Mouse (Mus musculus): ENCODE measurements around the gene Efna2. TPM values are rescaled to one million over a fixed set of nuclear protein-coding genes. Genes with fewer than 3 reads are reported as not detected.
"Not testable (repeated sequence)": the region's sequence is repeated elsewhere in the genome, so short reads cannot be mapped to it uniquely, and the experiment has no call there.

The Efna2 gene
- polyA plus RNA-seq, 1 experiment = 11.2 TPM

GRCm38 (mm10) chr10:80215048-80215772 is 35.9 kb downstream of the Efna2 start:
- Histone ChIP-seq H3K4me3 (ENCODE audit: low read depth, low read length) (no peak overlapping the region), H3K27me3 (ENCODE audit: control insufficient read depth, insufficient read depth, low read length, poor library complexity, severe bottlenecking) (no peaks in the 10 kb centered on the region), H3K36me3 (ENCODE audit: control insufficient read depth, insufficient read depth, low read length, poor library complexity, severe bottlenecking) (no peaks in the 10 kb centered on the region), H3K9me3 (replicated peaks; ENCODE audit: control insufficient read depth, insufficient read depth, low read length, poor library complexity, severe bottlenecking) (no peaks in the 10 kb centered on the region), H3K4me1 (ENCODE audit: control insufficient read depth, insufficient read depth, low read length) (peaks cover 3% of the 10 kb centered on the region), H3K27ac (ENCODE audit: insufficient read depth, low read length) (no peak overlapping the region; the same call in 1 of the 2 replicates), H3K9ac (ENCODE audit: low read depth, poor library complexity, severe bottlenecking) (peak overlapping the region; percentile 6; the same call in 1 of the 2 replicates)
- no peak for TF ChIP-seq POLR2A (IDR thresholded peaks at IDR 0.05; ENCODE audit: insufficient read depth, low read length)
- no peak for TF ChIP-seq CTCF (IDR thresholded peaks at IDR 0.05; ENCODE audit: low read depth, low read length)
- no peak for TF ChIP-seq EP300 (IDR thresholded peaks at IDR 0.05; ENCODE audit: insufficient read depth, low read depth, low read length)

GRCm38 (mm10) chr10:80220676-80221075 is 41.4 kb downstream of the Efna2 start:
- no peaks in the 10 kb centered on the region for H3K27me3 ChIP-seq (ENCODE audit: control insufficient read depth, insufficient read depth, low read length, poor library complexity, severe bottlenecking)

DNA sequence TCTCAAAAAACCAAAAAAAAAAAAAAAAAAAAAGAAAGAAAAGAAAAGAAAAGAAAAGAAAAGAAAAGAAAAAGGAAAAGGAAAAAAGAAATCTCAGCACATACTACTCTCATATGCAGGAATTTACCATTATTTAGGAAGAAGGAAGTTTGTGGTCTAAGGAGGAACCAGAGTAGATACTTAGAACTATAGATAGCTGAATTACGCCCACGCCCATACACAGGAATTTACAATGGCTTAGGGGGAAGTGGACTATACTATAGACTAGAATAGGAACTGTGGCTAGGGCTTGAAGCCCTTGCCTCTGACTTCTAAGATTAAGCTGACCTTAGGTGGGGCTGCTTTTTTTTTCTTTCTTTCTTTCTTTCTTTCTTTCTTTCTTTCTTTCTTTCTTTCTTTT is 43.9 kb downstream of the Efna2 start:
- H3K4me1 ChIP-seq (ENCODE audit: control insufficient read depth, insufficient read depth, low read length); H3K9me3 ChIP-seq (replicated peaks; ENCODE audit: control insufficient read depth, insufficient read depth, low read length, poor library complexity, severe bottlenecking); H3K4me3 ChIP-seq (ENCODE audit: low read depth, low read length); H3K36me3 ChIP-seq (ENCODE audit: control insufficient read depth, insufficient read depth, low read length, poor library complexity, severe bottlenecking); H3K27ac ChIP-seq (ENCODE audit: insufficient read depth, low read length); H3K27me3 ChIP-seq (ENCODE audit: control insufficient read depth, insufficient read depth, low read length, poor library complexity, severe bottlenecking); H3K9ac ChIP-seq (ENCODE audit: low read depth, poor library complexity, severe bottlenecking): not testable (repeated sequence)

More at GRCm38 (mm10) chr10:80220676-80221075, 41.4 kb downstream of the Efna2 start:
- Histone ChIP-seq H3K4me1 (ENCODE audit: control insufficient read depth, insufficient read depth, low read length) (peaks cover 5% of the 10 kb centered on the region), H3K4me3 (ENCODE audit: low read depth, low read length) (no peak overlapping the region; the same call in 1 of the 2 replicates), H3K36me3 (ENCODE audit: control insufficient read depth, insufficient read depth, low read length, poor library complexity, severe bottlenecking) (no peaks in the 10 kb centered on the region), H3K9ac (ENCODE audit: low read depth, poor library complexity, severe bottlenecking) (no peak overlapping the region), H3K9me3 (replicated peaks; ENCODE audit: control insufficient read depth, insufficient read depth, low read length, poor library complexity, severe bottlenecking) (no peaks in the 10 kb centered on the region), H3K27ac (ENCODE audit: insufficient read depth, low read length) (no peak overlapping the region)
- TF ChIP-seq EP300 (IDR thresholded peaks at IDR 0.05; ENCODE audit: insufficient read depth, low read depth, low read length) = no peak

GRCm38 (mm10) chr10:80226071-80226415 is 46.8 kb downstream of the Efna2 start:
- peak overlapping the region; percentile 60 for H3K9ac ChIP-seq (ENCODE audit: low read depth, poor library complexity, severe bottlenecking)
- TF ChIP-seq CTCF (IDR thresholded peaks at IDR 0.05; ENCODE audit: low read depth, low read length) (no peak), POLR2A (IDR thresholded peaks at IDR 0.05; ENCODE audit: insufficient read depth, low read length) (peak; percentile 70)
- no peaks in the 10 kb centered on the region for H3K9me3 ChIP-seq (replicated peaks; ENCODE audit: control insufficient read depth, insufficient read depth, low read length, poor library complexity, severe bottlenecking)
- peaks cover 23% of the 10 kb centered on the region for H3K36me3 ChIP-seq (ENCODE audit: control insufficient read depth, insufficient read depth, low read length, poor library complexity, severe bottlenecking)
- H3K4me1 ChIP-seq (ENCODE audit: control insufficient read depth, insufficient read depth, low read length) = peaks cover under 1% of the 10 kb centered on the region
- no peaks in the 10 kb centered on the region for H3K27me3 ChIP-seq (ENCODE audit: control insufficient read depth, insufficient read depth, low read length, poor library complexity, severe bottlenecking)
- H3K4me3 ChIP-seq (ENCODE audit: low read depth, low read length) = peak overlapping the region; percentile 32
- peak overlapping the region; percentile 61 for H3K27ac ChIP-seq (ENCODE audit: insufficient read depth, low read length)

DNA sequence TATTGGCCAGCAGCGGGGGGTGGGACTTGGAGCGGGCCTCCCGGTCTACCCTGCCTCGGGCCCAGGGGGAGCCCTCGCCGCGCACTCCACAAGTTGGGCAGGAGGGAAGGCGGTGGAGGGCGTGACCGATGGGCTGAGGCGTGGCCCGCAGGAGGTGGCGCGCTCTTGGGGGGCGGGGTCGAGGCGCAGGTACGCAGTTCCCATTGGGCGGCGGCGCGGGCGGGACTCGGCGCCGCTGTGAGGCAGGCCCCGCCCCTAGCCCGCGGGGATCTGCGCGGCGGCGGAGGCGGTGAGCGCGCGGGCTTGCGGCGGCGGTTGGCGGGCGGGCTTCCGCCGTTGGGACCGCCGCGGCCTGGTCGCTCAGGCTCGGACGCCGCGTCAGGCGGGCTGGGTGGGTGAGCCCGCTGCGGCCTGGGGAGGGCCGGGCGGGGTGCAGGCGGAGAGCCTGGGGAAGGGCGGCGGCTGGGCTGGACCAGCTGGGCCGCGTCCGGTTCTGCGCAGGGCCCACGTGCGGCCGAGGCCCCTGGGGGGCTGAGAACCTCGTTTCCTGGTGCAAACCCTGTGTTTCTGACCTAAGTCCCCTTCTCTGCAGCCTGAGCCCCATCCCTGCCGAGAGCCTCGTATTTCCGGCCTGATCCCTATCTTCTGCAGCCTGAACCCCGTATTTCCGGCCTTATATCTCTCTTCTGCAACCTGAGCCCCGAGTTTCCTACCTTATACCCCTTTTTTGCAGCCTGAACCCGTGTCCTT is 47.3 kb downstream of the Efna2 start, which contains the start of gene Mum1:
Gene Mum1 (plus strand): TSS at position 19 of the 750 bp plus-strand sequence.
- peak within 1 kb of the TSS; percentile 77 for H3K4me3 ChIP-seq (ENCODE audit: low read depth, low read length)
- peaks cover 23% of the 10 kb centered on the region for H3K36me3 ChIP-seq (ENCODE audit: control insufficient read depth, insufficient read depth, low read length, poor library complexity, severe bottlenecking)
- no peaks in the 10 kb centered on the region for H3K9me3 ChIP-seq (replicated peaks; ENCODE audit: control insufficient read depth, insufficient read depth, low read length, poor library complexity, severe bottlenecking)
- H3K4me1 ChIP-seq (ENCODE audit: control insufficient read depth, insufficient read depth, low read length) = no peaks in the 10 kb centered on the region
- peak within 1 kb of the TSS; percentile 85 for H3K9ac ChIP-seq (ENCODE audit: low read depth, poor library complexity, severe bottlenecking)
- no peaks in the 10 kb centered on the region for H3K27me3 ChIP-seq (ENCODE audit: control insufficient read depth, insufficient read depth, low read length, poor library complexity, severe bottlenecking)
- peak; percentile 23 for TF ChIP-seq CTCF (IDR thresholded peaks at IDR 0.05; ENCODE audit: low read depth, low read length)
- no peak for TF ChIP-seq EP300 (IDR thresholded peaks at IDR 0.05; ENCODE audit: insufficient read depth, low read depth, low read length)
- peak within 1 kb of the TSS; percentile 61 for H3K27ac ChIP-seq (ENCODE audit: insufficient read depth, low read length)

- Histone ChIP-seq H3K9ac (ENCODE audit: low read depth, poor library complexity, severe bottlenecking) (peak overlapping the region; percentile 85), H3K4me3 (ENCODE audit: low read depth, low read length) (peak overlapping the region; percentile 77), H3K36me3 (ENCODE audit: control insufficient read depth, insufficient read depth, low read length, poor library complexity, severe bottlenecking) (peaks cover 25% of the 10 kb centered on the region), H3K27ac (ENCODE audit: insufficient read depth, low read length) (no peak overlapping the region), H3K27me3 (ENCODE audit: control insufficient read depth, insufficient read depth, low read length, poor library complexity, severe bottlenecking) (no peaks in the 10 kb centered on the region), H3K4me1 (ENCODE audit: control insufficient read depth, insufficient read depth, low read length) (no peaks in the 10 kb centered on the region), H3K9me3 (replicated peaks; ENCODE audit: control insufficient read depth, insufficient read depth, low read length, poor library complexity, severe bottlenecking) (no peaks in the 10 kb centered on the region)
- no peak for TF ChIP-seq EP300 (IDR thresholded peaks at IDR 0.05; ENCODE audit: insufficient read depth, low read depth, low read length)
- TF ChIP-seq POLR2A (IDR thresholded peaks at IDR 0.05; ENCODE audit: insufficient read depth, low read length) = no peak
- no peak for TF ChIP-seq CTCF (IDR thresholded peaks at IDR 0.05; ENCODE audit: low read depth, low read length)
These were observed 47.9 kb downstream of the Efna2 start for GRCm38 (mm10) chr10:80227166-80227539.

Measured in ES-Bruce4 (cell line).